Mouse (Mus musculus): ENCODE data around the gene Gpr55. TPM values are rescaled to one million over a fixed set of nuclear protein-coding genes. Genes with fewer than 3 reads are reported as not detected.

Gpr55 gene
- total RNA-seq, 4 experiments from 2014 or later = not detected

DNA sequence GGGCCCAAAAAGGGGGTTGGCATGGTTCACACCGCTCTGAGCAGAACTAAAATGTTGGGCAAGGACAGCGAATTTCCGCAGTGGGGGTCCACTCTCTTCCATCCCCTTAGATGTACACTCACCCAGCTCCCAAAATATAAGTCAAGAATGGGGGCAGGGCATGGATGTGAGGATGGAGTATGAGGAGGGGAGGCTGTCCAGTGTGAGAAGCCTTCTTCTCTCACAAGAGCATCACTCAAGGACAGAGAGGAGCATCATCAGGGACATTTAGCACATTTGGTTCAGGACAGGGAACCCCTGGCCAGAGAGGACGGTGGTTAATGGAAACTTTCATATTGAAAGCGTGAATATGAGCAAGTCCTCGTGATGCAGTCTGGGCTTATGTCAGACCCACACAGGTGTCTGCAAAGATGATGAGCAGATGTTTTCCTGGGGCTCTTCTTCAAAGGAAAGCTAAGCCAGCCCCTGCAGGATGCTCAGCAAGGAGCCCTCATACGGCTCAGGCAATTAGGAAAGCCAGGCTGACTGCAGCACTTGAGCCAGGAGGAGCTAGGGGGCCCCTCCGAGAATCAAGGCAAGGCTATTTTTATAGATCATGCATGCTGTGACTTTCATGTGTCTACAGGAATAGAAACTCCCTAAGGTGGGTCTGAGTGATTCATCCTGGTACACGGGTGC, 2.7 kb downstream of the Gpr55 start:
- DNase-seq (ENCODE audit: low spot score in 2 of 2) = no peak

DNA sequence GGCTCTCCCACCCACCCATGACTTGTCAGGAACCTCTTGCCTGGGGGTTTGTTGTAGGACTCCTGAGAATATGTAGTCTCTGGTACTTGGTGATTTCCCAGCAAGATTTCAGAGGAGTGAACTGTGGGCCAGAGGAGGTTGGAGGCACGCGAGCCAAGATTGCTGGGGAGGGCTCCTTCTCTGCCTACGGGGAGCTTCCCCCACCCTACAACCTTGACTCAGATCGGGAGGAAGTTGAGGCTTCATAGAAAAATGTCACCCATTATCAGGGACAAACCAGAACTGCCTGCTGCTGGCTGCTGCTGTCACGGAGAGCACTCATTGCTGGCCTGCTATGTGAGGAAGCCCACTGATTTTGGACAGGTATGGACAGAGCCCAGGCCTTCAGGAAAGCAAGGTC, 3.5 kb downstream of the Gpr55 start:
- DNase-seq (ENCODE audit: low spot score in 2 of 2) = no peak

DNA sequence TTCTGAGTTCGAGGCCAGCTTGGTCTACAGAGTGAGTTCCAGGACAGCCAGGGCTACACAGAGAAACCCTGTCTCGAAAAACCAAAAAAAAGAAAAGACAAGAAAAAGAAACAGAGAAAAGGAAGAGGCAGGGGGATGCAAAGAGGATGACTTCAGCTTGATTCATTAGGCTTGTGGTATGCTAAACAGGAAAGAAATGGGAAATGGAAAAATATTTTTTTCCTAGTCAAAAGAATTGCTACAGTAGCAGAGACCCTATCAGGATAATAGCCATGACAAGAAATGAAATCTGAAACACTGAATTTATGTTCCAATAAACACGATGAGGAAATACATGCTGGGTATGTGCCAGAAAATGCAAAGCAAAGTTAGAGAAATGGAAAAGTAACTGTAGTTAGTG, 5.7 kb downstream of the Gpr55 start:
- DNase-seq (ENCODE audit: low spot score in 2 of 2) = no peak

DNA sequence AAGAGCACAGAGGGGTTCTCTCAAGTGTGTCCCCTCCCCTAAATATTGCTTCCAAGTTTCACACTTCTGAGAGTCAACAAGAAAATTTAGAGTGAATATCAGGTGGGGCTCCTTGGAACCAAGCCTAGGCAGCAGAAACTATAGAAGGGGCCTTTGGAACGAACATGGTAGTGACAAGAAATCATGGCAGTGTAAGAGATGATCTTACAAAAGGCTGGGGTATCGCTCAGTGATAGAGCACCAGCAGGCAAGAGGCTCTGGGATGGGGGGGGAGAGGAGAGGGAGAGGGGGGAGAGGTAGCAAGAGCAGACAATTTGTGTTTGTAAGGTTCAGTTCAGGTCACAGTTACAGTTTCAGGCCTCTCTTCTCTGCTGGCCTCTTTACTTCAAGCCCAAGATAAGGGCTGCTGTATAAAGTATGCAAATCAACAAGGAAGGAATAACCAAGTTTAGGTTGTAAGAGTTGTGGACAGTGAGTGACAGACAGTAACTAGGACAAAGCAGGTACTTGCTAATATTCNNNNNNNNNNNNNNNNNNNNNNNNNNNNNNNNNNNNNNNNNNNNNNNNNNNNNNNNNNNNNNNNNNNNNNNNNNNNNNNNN, 11.6 kb downstream of the Gpr55 start:
- no peak for DNase-seq (ENCODE audit: low spot score in 2 of 2)

DNA sequence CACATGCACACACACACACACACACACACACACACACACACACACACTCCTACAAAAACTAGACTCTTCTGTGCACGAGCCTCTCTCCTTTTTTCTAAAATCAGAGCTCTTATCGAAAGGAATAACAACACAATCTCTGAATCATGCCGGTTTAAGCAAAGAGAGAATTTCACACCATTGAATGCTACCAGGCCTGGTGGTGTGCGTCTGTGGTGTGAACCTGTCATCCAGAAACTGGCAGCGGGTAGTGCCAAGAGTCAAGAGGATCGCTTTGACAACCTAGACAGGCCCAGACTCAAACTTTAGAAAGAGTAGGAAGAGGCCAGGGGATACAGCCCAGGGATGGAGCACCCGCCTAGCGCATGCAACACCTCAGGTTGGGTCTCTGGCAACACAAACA, 18.5 kb downstream of the Gpr55 start:
- no peak for DNase-seq (ENCODE audit: low spot score in 2 of 2)

DNA sequence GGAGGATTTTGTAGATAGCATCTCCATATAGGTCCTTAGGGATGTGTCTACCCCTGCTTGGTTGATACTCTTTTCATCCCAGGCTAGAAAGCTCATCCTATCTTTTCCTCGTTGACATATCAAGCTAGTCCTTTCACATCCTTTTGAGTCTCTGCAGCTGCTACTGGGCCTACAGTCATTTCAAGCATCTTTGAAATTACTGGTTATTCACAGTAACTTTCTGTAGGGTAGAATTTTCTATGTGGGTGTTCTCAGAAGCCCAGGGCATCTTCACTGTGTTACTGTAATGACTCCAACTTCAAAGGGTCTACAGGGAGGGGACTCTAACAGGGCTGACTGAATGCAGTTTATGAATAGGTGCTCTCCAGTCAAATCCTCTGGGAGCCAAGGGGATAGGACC, 23.5 kb downstream of the Gpr55 start:
- no peak for DNase-seq (ENCODE audit: low spot score in 2 of 2)

DNA sequence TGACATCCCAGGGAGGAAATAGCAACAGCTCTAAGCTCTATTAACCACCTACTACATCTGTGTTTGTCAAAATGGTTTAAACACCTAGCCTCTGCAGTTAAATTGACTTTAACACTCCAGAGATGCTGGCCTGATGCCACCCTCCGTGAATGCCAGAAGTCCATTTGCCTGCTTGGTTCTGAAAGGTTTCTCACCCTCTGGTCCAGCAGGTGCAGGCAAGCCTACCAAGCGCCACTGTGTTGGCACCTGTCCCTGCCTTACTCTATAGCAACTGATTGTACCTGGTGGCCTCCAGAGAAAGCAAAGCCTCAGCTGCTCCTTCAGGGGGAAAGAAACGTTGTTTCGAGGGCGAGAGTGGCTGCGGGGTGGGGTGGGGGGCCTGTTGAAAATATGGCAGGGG, 24.5 kb downstream of the Gpr55 start:
- no peak for DNase-seq (ENCODE audit: low spot score in 2 of 2)

DNA sequence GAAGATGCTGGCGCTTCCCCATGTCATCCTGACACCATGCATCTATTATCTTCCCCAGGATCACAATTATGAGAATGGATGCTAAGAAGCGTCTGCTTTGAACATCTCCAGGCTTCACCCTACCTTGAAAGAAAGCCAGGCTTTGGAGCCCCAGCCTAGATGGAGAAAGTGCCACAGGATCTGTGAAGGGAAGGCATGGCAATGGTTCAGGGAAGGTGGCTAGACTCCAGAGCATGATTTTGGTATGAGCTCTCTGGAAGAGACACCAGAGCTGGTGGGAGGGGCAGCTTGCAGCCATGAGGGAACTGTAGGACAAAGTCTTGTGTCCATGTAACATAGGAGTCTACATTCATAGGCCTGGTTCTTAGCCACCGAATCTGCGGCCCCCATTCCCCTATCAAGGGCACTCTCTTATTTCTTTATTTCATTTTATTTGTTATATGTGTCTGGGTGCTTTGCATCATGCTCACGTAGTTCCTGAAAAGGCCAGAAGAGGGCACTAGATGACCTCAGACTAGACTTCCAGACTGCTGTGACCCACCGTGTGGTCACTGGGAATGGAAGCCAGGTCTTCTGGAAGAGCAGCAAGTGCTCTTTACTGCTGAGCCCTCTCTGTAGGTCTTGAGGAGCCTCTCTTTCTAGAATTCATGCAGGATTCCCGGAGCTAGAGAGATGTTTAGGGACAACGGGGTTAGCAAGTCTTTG, 25.5 kb downstream of the Gpr55 start:
- peak; percentile 12 to 24 for DNase-seq (ENCODE audit: low spot score in 2 of 2)

DNA sequence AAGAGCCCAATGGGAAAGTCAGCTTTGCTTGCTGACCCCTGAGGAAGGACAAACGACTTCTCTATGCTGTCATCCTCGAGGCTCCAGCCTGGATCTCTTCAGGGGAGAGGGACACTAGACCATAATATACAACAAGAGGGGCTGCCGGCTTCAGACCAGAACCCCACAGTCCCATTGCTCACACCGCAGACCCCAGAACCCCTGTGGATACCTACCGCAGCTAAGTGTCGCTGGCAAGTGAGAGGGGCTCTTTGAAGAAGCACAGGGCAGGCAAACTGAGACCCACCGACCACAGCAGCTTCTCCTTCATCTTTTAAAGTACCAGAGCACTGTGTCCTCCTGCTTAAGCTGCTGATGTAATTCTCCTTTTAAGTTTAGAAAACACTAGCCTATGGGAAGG, 26.2 kb downstream of the Gpr55 start:
- no peak for DNase-seq (ENCODE audit: low spot score in 2 of 2)

DNA sequence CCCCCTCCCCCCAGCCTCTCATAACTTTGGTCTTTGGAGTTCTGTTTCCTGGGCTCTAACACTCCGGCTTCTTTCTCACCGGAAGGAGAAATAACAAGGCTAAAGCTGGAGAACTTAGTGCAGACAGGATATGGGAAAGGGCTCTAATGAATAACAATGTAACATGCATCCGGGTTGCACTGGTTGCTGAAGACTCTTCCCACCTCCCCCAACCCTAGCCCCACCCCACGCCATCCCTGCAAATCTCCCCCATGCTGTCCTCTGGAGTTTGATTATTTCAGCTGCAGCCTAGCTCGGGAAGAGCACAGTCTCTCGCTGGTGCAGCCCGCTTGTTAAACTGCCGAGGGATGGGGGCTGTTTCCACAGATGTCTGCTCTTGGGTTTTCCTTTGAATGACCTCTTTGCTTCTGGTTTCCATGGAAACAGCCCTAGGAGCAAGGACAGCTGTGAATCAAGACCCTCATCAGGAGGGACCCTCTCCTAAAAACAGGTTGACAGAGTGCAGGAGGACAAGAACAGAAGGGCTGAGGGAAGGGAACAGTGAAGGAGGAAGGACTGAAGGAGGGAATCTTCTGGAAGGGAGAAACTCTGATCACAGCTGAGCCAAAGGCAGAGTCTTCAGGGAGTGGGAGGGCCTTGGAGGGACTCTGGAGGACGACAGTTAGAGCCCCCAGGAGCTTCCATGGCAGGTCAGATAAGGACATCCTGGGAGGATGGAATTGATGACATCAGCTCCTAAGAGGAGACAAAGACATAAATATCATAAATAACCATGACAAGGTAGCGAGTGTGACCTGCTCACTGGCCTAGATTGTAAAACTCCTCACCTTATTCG, 27.0 kb downstream of the Gpr55 start:
- DNase-seq (ENCODE audit: low spot score in 2 of 2) = no peak

DNA sequence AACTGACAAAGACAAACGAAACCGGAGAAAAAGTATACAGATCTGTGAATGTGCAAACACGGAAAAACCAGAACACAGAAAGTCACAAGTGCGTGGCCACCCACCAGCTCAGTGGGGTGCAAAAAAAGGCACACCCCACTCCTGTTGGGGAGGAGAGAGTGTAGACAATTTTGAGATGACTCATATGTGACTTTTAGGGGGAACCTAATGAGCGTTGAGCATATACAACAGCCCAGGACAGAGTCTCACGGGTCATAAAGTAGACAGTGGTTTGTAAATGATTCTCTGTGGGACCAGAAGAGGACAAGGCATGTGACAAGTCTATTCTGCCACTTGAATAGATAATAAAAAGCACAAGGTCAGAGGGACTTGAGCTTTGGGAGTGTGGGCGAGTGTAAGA, 27.6 kb downstream of the Gpr55 start:
- no peak for DNase-seq (ENCODE audit: low spot score in 2 of 2)

DNA sequence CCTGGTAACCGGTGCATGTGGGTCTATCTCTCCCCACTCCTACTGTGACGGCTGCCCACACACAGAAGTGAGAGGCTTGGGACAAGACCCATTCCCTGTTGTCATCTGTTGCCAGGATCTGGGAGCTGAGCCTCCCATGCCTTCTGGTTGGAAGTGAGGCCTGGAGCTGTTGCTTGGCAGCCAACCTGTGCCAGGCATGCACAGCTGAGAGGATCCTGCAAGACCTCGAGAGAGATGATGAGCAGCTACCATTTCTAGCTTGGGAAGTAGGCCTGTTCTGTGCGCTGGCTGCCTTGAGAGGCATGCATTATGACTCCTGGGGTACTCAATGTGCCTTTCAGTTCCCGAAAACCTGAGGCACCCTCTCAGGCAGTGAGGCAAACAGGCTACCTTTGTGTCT, 29.6 kb downstream of the Gpr55 start:
- DNase-seq (ENCODE audit: low spot score in 2 of 2) = no peak

DNA sequence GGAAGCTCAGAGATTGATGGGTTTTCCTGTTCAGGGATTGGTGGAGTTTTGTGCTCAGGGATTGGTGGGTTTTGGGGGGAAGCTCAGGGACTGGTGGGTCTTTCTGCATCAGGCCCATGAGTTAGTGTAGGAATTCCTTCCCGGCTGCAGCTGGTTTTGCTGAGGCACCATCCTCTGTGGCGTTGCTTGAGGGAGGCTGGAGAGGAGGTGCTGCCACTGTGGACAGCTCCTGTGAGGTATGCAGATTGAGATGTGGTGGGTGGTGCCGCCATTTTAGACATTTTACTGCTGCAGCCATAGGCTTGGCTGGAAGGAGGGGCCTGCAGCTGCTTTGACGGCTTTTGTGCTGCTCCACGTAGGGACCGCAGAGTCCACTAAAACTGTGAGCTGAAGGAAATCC, 31.4 kb downstream of the Gpr55 start:
- no peak for DNase-seq (ENCODE audit: low spot score in 2 of 2)

DNA sequence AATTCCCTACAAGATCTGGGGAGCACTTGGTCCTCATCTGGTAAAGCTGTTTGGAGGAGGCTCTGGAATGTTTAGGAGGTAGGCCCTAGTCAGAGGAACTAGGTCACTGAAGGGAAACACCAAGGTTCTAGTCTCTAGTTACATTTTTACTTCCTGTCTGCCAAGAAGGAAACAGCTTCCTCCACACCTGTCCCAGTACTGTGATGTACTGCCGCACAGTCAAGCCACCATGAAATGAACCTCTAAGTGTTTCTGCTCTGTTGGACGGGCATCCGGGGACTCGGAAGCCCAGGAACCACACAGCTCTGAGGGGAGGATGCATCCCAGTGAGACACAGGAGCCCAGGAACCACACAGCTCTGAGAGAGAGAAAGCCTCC, 32.1 kb downstream of the Gpr55 start:
- no peak for DNase-seq (ENCODE audit: low spot score in 2 of 2)

DNA sequence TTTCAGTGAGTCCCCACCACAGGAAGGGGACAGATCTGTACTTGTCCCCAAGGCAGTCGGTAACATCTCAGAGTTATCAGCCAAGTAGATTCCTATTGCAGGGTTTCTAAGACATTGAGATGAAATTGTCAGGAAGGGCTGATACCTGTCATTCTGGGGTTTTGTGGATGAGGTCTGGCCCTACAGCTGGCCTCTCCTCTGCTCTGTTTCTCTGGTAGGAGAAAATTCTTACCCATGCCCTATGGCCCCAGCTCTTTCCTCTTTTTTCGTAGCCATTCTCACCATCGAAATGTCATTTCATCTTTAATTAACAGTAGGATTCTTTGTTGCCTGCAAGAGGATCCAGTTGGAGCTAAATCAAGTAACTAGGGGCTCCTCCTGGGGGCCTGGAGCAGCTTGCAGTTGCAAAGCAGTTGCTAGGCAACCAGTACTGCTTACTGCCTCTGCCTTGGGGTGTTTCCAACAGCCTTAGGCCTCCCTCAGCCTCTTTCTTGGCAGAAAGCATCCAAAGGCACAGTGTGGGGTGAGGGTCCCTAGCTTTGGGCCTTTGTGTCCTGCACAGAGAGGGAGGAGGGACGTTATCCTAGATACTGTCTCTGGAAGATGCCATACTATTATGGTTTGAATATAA, 32.6 kb downstream of the Gpr55 start, which contains the start of gene 4933407L21Rik:
TSS of gene 4933407L21Rik (plus strand) at position 427 of the 631 bp plus-strand sequence.
- no peak for DNase-seq (ENCODE audit: low spot score in 2 of 2)

DNA sequence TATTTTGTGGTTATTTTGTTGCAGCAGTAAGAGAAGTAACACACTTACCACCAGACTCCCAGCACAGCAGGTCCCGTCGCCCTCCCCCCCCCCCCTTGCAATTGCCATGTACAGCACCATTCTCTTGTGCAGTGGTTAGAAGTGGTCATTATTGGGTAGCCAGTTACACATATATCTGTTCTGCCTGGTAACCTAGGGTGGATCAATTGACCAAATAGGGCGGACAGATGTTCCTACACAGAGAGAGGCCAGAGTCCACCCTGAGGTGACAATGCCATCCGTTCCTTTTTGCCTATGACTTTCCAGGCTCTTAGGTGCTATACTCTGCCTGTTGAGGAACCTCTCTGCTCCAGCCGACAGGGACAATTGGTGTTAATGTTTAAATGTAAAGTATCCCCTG, 35.6 kb downstream of the Gpr55 start:
- no peak for DNase-seq (ENCODE audit: low spot score in 2 of 2)

DNA sequence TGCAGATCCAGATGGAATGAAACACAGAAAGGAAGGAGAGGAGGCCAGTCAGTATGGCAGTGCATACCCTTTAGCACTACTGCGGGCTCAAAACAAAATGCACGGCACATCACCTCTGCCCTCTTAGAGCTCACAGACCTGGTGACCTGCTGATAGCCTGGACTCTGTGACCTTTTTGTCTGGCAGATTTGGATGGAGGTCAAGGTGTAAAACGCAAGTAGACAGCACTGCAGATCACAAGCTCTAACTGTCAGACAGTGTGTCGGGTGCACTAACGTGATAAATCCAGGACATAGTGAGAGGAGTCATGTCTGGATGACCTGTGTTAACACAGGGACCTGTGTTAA, 38.0 kb downstream of the Gpr55 start:
- no peak for DNase-seq (ENCODE audit: low spot score in 2 of 2)

DNA sequence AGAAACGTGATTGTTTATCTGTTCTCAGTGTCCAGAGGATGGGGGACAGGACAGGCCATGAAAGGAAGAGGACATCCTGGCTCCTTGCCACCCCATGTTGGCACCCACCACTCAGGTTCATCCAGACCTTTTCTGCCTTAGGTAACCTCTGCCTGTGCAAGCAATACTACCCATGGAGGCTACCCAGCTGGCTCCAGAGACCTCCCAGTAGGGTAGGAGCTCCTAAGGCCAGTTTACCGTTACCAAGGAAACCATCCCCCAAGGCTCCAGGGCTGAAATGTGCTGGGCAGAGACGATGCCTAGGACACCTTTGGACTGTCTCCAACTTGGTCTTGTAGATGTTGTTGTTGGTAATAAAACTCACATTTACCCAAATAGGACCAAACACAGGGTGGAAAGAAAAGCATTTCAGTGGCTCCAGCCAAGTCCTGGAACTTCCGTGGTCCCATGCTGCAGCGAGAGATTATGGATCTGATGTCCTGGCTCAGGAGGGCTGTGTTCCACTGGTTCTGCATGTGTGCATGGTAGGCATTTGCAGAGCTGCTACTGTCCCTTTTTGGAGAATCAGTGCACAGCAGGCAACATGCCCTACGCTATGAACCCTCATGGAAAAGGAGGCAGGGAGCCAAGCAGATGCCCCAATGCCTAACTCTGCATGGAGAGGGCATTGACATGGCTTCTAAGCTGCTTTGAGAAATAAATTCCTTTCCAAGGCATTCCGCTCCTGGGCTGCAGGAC, 38.5 kb downstream of the Gpr55 start:
- no peak for DNase-seq (ENCODE audit: low spot score in 2 of 2)

DNA sequence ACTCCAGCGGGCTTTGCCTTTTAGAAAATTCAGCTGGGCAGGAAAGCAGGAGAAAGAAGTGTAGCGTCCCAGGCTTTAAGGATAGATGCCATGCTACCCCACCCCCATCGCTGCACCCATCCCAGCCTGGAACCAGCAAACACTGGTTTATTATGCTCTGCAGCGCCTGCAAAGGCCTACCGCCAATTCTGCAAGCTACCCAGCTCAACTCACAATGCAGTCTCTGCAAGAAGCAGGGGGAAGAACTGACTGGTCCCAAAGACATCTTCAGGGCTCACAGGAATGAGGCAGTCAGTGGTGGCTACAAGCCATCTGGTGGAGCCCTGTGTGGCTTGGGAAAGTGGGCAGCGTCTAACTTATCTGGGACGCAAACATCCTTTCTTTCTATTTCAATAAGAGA, 39.1 kb downstream of the Gpr55 start:
- DNase-seq (ENCODE audit: low spot score in 2 of 2) = no peak

DNA sequence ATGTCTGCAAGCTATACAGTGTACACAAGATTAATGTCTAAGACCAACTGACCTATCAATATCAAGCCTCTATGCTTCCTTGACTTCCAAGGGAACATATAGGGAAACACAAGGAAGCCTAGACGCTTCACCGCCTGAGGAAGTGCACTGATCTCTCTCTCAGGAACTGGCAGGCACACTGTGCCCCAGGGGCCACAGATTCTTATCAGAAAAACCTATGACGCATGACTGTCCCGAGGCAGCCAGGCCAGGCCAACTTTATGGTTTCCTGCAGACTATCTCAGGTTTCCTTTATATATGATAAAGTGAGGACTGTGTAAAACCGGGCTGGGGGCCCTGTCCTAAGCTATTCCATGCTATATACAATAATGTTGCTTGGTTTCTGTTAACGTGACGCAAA, 41.2 kb downstream of the Gpr55 start:
- DNase-seq (ENCODE audit: low spot score in 2 of 2) = no peak
